Mouse (Mus musculus) liver, embryonic 14.5 days (tissue): ENCODE measurements at regions not wholly inside any gene's neighbourhood (a gene's known extent, or its start where the extent isn't known, plus 50 kb on each side); places are given as distances from the start of the nearest gene placed in this dataset.

ENCODE experiments used
- CTCF ChIP-seq: IDR thresholded peaks from 2 replicates; pipeline ENCODE4 v1.5.1; 2016; ENCODE audit warnings: antibody characterized with exemption, low read depth, control low read depth
- EP300 ChIP-seq: IDR thresholded peaks from 2 replicates; pipeline ENCODE4 v1.6.1; 2016; ENCODE audit warnings: antibody characterized with exemption, low read depth

GRCm38 (mm10) chr13:112130220-112130619 lies 158.0 kb upstream of the Ankrd55 start:
- TF ChIP-seq CTCF: no peak
- TF ChIP-seq EP300: no peak
